Mouse (Mus musculus): ENCODE data around the gene Cnp.

Gene Cnp

GRCm38 (mm10) chr11:100619982-100620381 is 45.3 kb downstream of the Cnp start, which contains the start of gene Dnajc7:
Gene Dnajc7 (minus strand): TSS chr11:100620168.
- DNase-seq (ENCODE audit: low read depth, low spot score): no peak

- DNase-seq (ENCODE audit: low read depth, low spot score): peak; percentile 96
These were observed 48.0 kb downstream of the Cnp start for GRCm38 (mm10) chr11:100622714-100623113.

- no peak for DNase-seq (ENCODE audit: low read depth, low spot score)
These were observed 49.2 kb downstream of the Cnp start for GRCm38 (mm10) chr11:100623867-100624266.

GRCm38 (mm10) chr11:100625754-100626700 is 51.3 kb downstream of the Cnp start:
- no peak for DNase-seq (ENCODE audit: low read depth, low spot score)

GRCm38 (mm10) chr11:100626701-100627195 is 52.0 kb downstream of the Cnp start:
- DNase-seq (ENCODE audit: low read depth, low spot score): peak; percentile 43

- DNase-seq (ENCODE audit: low read depth, low spot score): no peak
These were observed 53.4 kb downstream of the Cnp start for GRCm38 (mm10) chr11:100628056-100628455.

GRCm38 (mm10) chr11:100628862-100629352 is 54.2 kb downstream of the Cnp start:
- no peak for DNase-seq (ENCODE audit: low read depth, low spot score)

GRCm38 (mm10) chr11:100634530-100634929 is 59.8 kb downstream of the Cnp start:
- no peak for DNase-seq (ENCODE audit: low read depth, low spot score)

- DNase-seq (ENCODE audit: low read depth, low spot score): peak; percentile 50
These were observed 65.6 kb downstream of the Cnp start for GRCm38 (mm10) chr11:100640159-100640906.

Measured in telencephalon, adult 2 months (tissue).